Mouse (Mus musculus) left cerebral cortex, adult 2 months (tissue): ENCODE results near the gene Spocd1. TPM values are rescaled to one million over a fixed set of nuclear protein-coding genes. Genes with fewer than 3 reads are reported as not detected.
"Not testable (repeated sequence)": the region's sequence is repeated elsewhere in the genome, so short reads cannot be mapped to it uniquely, and the experiment has no call there.

Experiments
- DNase-seq, 2 experiments: peaks; one replicate each; pipeline ENCODE4 v3.0.0; 2021 to 2022; ENCODE audit warnings: low spot score in 2 of 2, mixed read lengths in 1 of 2; ENCODE audit errors: extremely low spot score in 1 of 2
- H3K27ac ChIP-seq: fragments of 200-600 bp; 2 replicates; pipeline ENCODE4 v1.8.1; 2022
- H3K4me3 ChIP-seq: fragments of 200-600 bp; 2 replicates; pipeline ENCODE4 v1.8.1; 2022
- CTCF ChIP-seq: fragments of 200-600 bp; IDR thresholded peaks from 2 replicates; pipeline ENCODE4 v1.8.1; 2022; ENCODE audit warnings: antibody characterized with exemption, mild to moderate bottlenecking, moderate library complexity
- intact Hi-C: fragments of 180-260 bp; cut with DNase I; formaldehyde crosslinking; loops from one replicate; pipeline ENCODE4 v1.15.1; 2025
- long read RNA-seq, 2 experiments: library from polyadenylated mRNA; stranded (forward); transcript quantifications; one replicate each; pipeline ENCODE4 v2.0.0; 2021; ENCODE audit warnings: borderline mapping rate in 2 of 2
- total RNA-seq, 2 experiments: library from RNA; stranded (reverse); gene quantifications; 2 replicates each; pipeline ENCODE4 v1.2.3; 2021

Gene Spocd1
- total RNA-seq: under 1 TPM; 0.40 to 0.57 TPM
- long read RNA-seq, experiment 1: 0 reads
- long read RNA-seq, experiment 2: 0 reads

GRCm38 (mm10) chr4:129928949-129929348 lies at the start of gene Spocd1:
Gene Spocd1, plus strand, starts transcription at chr4:129929249.
- DNase-seq: no peak
- intact Hi-C loops: loop anchor here (1.0 to 5.0 kb wide), 3 partner anchors 47 to 228 kb away; no protein-coding TSS in a partner anchor
- TF ChIP-seq CTCF: no peak
- no peak within 1 kb of the TSS for H3K27ac ChIP-seq
- peak within 1 kb of the TSS; percentile 3; the same call in 1 of the 2 replicates for H3K4me3 ChIP-seq

GRCm38 (mm10) chr4:129880615-129881014 lies 48.4 kb upstream of the Spocd1 start:
- no peak overlapping the region for H3K4me3 ChIP-seq
- intact Hi-C loops: loop anchor here (5.0 kb wide), 1 partner anchor 47 kb away; the partner anchor contains the start of gene Spocd1
- TF ChIP-seq CTCF: no peak
- DNase-seq: no peak
- H3K27ac ChIP-seq: no peak overlapping the region

- Histone ChIP-seq H3K4me3 (no peak overlapping the region), H3K27ac (no peak overlapping the region)
- DNase-seq: no peak
- intact Hi-C loops: loop anchor here (5.0 kb wide), 1 partner anchor 46 kb away; the partner anchor contains the start of gene Spocd1
- no peak for TF ChIP-seq CTCF
Observed at GRCm38 (mm10) chr4:129881661-129882060, 47.4 kb upstream of the Spocd1 start.

GRCm38 (mm10) chr4:129882555-129883293 lies 46.3 kb upstream of the Spocd1 start:
- intact Hi-C loops: loop anchor here (5.0 kb wide), 1 partner anchor 45 kb away; the partner anchor contains the start of gene Spocd1
- Histone ChIP-seq H3K4me3 (peak overlapping the region; percentile 18), H3K27ac (no peak overlapping the region)
- TF ChIP-seq CTCF: no peak
- peak in 1 of 2 experiments; percentile 26 for DNase-seq

GRCm38 (mm10) chr4:129884041-129884930 lies 44.8 kb upstream of the Spocd1 start:
- Histone ChIP-seq H3K27ac (peak overlapping the region; percentile 55), H3K4me3 (no peak overlapping the region; the same call in 1 of the 2 replicates)
- intact Hi-C loops: loop anchor here (5.0 kb wide), 1 partner anchor 43 kb away; the partner anchor contains the start of gene Spocd1
- DNase-seq: peak; percentile 31 to 34
- no peak for TF ChIP-seq CTCF

GRCm38 (mm10) chr4:129889661-129890060 lies 39.4 kb upstream of the Spocd1 start:
- H3K4me3 ChIP-seq: no peak overlapping the region
- DNase-seq: no peak
- TF ChIP-seq CTCF: no peak
- intact Hi-C loops: no loop called here
- no peak overlapping the region for H3K27ac ChIP-seq

- intact Hi-C loops: no loop called here
- no peak for DNase-seq
- no peak overlapping the region for H3K27ac ChIP-seq
- no peak overlapping the region for H3K4me3 ChIP-seq
- no peak for TF ChIP-seq CTCF
Observed at GRCm38 (mm10) chr4:129890094-129890493, 39.0 kb upstream of the Spocd1 start.

GRCm38 (mm10) chr4:129894861-129895260 lies 34.2 kb upstream of the Spocd1 start:
- Histone ChIP-seq H3K27ac (no peak overlapping the region), H3K4me3 (no peak overlapping the region)
- intact Hi-C loops: no loop called here
- DNase-seq: no peak
- no peak for TF ChIP-seq CTCF

- DNase-seq, intact Hi-C loops, H3K27ac ChIP-seq, H3K4me3 ChIP-seq: not testable (repeated sequence)
Observed at GRCm38 (mm10) chr4:129898815-129899214, 30.2 kb upstream of the Spocd1 start.

GRCm38 (mm10) chr4:129902394-129902793 lies 26.7 kb upstream of the Spocd1 start:
- Histone ChIP-seq H3K27ac (no peak overlapping the region), H3K4me3 (no peak overlapping the region)
- no peak for TF ChIP-seq CTCF
- intact Hi-C loops: no loop called here
- DNase-seq: no peak

- Histone ChIP-seq H3K27ac (no peak overlapping the region), H3K4me3 (no peak overlapping the region)
- DNase-seq: no peak
- no peak for TF ChIP-seq CTCF
- intact Hi-C loops: no loop called here
Observed at GRCm38 (mm10) chr4:129903577-129903976, 25.5 kb upstream of the Spocd1 start.

GRCm38 (mm10) chr4:129905032-129905431 lies 24.0 kb upstream of the Spocd1 start:
- Histone ChIP-seq H3K27ac (no peak overlapping the region), H3K4me3 (no peak overlapping the region)
- intact Hi-C loops: no loop called here
- DNase-seq: no peak
- TF ChIP-seq CTCF: no peak
